Mouse (Mus musculus) adrenal gland, postnatal 4 days (tissue): Measurements from ENCODE around the gene Ppp1r14b. TPM values are rescaled to one million over a fixed set of nuclear protein-coding genes. Genes with fewer than 3 reads are reported as not detected.

Source experiments
- DNase-seq, 2 experiments: peaks; one replicate each; pipeline ENCODE4 v3.0.0; 2021 to 2022; ENCODE audit warnings: low spot score in 2 of 2, mixed read lengths in 2 of 2
- long read RNA-seq, 2 experiments: library from polyadenylated mRNA; stranded (forward); transcript quantifications; one replicate each; pipeline ENCODE4 v2.0.0; 2021
- total RNA-seq, 2 experiments: library from RNA; stranded (reverse); gene quantifications; 2 replicates each; pipeline ENCODE4 v1.2.3; 2021

The Ppp1r14b gene
- total RNA-seq: 100 to 1,000 TPM; 292 to 312 TPM
- long read RNA-seq, experiment 1, transcript Ppp1r14b-201 (4 exons, 999 nt): major isoform, 68 of 90 reads
- long read RNA-seq, experiment 1, transcript Ppp1r14b-203 (4 exons, 605 nt): minor isoform, 7 of 90 reads
- long read RNA-seq, experiment 1, partial matches to known transcripts: 10 of 90 reads
- long read RNA-seq, experiment 1, other reads (novel, unspliced or antisense): 3 of 90 reads
- long read RNA-seq, experiment 2, transcript Ppp1r14b-202 (3 exons, 552 nt): minor isoform, 5 of 161 reads
- long read RNA-seq, experiment 2, transcript Ppp1r14b-203 (4 exons, 605 nt): minor isoform, 7 of 161 reads
- long read RNA-seq, experiment 2, transcript Ppp1r14b-201 (4 exons, 999 nt): major isoform, 144 of 161 reads
- long read RNA-seq, experiment 2, partial matches to known transcripts: 0 of 161 reads
- long read RNA-seq, experiment 2, other reads (novel, unspliced or antisense): 5 of 161 reads

DNA sequence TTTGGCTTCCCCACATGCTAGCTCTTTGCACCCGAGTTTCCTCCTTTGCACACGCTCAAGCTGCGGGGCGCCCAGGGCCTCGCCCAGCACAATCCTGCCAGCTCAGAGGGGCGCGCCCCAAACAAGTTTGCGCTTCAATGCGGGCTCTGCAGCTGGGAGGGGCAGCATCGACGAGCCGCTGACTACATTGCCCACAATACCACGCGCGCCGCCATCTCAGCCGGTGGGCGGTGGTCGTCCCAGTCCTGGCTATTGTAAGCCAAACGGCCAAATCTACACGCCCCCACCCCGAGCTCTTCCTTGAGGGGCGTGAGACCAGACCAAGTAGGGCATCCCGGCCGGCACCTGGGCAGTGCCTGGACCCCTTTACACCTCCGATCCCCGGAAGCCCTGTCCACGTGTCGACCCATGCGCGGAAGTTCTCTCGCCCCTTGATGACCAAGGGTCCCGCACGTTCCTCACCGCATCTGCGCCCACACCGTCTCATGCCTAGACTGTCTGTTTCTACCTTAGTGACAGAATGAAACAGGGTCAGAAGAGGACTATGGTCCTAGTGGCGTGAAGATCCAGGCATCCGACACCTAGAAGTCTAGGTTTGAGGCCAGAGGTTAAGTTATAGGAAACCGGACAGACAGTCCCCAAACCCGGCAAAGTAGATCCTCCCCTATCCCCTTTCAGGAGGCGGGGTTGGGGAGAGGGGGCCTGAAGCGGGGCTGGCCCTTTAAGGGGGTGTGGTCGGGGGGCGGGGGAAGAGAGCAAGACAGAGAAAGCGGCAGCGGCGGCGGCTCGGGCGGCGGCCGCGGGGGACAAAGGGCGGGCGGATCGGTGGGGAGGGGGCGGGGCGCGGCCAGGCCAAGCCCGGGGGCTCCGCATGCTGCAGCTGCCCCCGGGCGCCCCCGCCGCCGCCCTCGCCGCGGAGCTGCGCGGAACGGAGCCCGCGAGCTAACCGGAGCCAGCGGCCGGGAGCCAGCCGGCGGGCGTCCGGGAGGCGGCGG is at the start of gene Ppp1r14b:
TSS of gene Ppp1r14b (plus strand) at position 758 of the 995 bp plus-strand sequence.
- peak in 1 of 2 experiments; percentile 70 for DNase-seq

- DNase-seq: no peak
Observed at GRCm38 (mm10) chr19:6925307-6925573, 49.5 kb upstream of the Ppp1r14b start, which contains the start of gene Catsperz. Gene Catsperz (minus strand): TSS chr19:6925380.

GRCm38 (mm10) chr19:6925611-6926329 is 49.0 kb upstream of the Ppp1r14b start:
- no peak for DNase-seq

DNA sequence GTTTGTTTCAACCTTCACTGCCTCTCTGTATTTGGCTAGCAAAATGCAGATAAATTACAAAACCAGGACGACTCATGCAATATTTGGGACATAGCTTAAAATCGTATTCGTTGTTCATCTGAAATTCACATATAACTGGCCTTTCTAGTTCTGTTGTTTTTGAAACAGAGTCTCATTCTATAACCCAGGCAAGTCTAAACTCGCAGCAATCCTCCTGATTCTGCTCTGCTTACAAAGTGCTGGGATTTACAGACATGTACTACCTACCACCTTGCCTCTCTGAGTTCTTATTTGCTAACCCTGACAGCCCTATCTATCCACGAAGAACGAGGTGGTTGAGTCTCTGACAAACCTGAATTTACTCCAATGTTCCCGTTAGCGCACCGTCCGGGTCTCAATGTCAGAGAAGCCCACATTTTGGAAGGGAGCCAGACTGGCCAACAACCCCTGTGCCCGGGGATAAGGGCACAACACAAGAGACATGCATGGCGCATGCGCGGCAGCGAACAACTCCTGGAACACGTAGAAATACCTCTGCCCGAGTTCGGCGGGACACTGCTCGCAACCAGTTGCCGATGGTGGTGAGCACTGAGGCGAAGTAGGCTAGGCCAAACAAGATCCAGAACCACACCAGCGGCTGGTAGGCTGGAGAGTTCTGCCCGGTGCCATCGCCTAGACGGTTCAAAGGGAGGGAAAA is 48.1 kb upstream of the Ppp1r14b start:
- DNase-seq: no peak

DNA sequence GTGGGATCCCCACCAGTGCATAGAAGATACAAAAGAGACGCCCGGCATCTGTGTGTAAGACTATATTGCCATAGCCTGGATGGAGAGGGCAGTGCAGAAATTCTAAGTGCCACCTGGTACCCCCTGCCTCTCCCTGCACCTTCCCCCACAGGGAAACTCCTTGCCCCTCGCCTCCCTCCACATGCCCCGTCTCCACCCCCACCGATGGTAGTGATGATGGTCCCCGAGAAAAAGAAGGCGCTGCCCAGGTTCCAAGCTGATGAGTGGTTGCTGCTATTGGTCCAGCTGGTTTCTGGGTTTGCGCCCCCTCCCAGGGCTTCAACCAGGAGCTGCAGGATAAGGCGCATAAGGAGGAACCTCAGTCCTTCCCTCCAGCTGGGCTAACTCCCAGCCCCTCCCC is 46.7 kb upstream of the Ppp1r14b start:
- no peak for DNase-seq

GRCm38 (mm10) chr19:6931002-6931401 is 43.8 kb upstream of the Ppp1r14b start:
- DNase-seq: no peak

- DNase-seq: no peak
Observed at GRCm38 (mm10) chr19:6932018-6932417, 42.8 kb upstream of the Ppp1r14b start.

GRCm38 (mm10) chr19:6933102-6933435 is 41.7 kb upstream of the Ppp1r14b start:
- DNase-seq: no peak

GRCm38 (mm10) chr19:6933436-6934194 is 41.2 kb upstream of the Ppp1r14b start:
- DNase-seq: no peak

- DNase-seq: no peak
Observed at GRCm38 (mm10) chr19:6934195-6934977, 40.4 kb upstream of the Ppp1r14b start, which contains the start of gene Kcnk4. Gene Kcnk4 (minus strand): TSS chr19:6934515.

GRCm38 (mm10) chr19:6936299-6936698 is 38.5 kb upstream of the Ppp1r14b start:
- no peak for DNase-seq

- no peak for DNase-seq
Observed at GRCm38 (mm10) chr19:6937541-6938465, 37.0 kb upstream of the Ppp1r14b start.

DNA sequence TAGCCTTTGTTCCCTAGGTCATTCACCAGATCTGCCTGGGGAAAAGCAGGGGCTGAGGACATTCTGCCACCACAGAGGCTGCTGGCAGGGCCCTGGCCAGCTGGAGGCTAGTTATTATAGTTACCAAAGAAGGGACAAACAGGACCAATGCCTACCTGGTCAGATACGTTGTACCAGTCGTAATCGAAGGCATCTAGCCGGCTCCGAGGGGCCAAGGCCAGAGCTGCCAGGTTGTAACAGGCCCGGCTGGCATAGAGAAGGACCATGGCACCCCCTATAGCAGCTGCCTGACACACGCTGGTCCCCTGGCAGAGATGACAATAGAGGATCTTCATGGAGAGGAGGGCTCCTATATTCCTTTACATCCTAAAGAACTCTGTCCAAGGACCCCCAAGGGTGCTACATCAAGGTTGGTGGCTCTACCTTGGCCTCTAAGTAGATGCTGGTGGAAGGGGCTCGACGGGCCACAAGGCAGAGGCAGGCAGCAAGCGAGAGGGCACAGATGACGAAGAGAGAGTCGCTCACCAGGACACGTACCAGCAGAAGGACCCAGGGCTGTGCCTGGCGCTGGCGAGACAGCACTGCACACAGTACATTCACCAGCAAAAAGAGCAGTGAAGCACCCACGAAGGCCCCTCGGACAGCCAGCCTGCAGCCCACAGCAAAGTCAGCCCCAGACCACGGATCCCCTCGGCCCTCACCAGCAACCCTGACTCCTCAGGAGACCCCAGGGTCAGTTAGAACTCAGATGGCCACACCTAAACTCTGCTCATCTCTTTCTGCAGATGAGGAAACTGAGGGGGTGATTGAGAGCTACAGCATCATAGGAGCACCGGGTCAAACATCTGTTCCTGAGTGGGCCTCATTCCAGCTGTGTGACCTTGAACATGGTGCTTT is 35.4 kb upstream of the Ppp1r14b start:
- no peak for DNase-seq

DNA sequence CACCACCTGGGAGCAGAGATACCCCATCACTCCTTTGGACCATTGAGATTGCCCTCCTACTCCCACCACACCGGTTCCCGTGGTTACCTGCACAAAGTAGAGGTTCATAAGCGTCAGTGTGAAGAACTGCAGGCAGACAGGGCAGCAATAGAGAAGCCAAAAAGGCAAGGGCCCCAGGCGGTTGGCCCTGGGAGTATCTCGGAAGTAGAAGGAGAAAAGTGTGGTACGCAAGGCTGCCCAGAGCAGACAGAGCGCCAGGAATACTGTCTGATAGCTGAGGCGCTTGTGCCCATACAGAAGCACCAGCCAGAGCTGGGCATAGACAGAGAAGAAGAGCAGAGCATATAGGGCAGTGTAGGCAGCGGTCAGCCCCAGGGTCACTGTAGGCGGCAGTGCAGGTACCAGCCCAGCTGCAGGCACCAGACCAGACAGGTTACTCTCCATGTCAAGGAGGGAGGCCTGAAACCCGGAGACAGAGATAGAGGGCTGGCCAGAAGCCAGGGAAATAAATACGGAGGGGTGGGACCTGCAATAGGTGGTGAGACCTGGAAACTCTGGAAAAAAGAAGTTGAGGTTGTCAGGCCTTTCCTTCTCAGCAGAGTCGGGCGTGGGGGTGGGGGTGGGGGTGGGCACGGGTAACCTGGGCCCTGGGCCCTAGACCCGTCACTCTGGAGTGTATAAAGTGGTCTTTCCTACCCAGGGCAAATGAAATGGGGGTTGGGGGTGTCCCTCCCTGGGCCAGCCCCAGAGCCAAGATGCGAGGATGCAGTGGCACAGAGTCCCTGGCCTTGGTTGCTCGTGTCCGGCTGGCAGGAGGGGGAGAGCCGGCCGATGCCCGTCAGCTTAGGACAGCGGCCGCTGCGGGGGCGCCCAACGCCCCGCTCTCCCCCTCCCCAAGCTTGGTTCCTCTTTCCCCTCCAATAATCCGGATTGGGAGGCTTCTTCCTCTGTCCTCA is 34.1 kb upstream of the Ppp1r14b start:
- no peak for DNase-seq

DNA sequence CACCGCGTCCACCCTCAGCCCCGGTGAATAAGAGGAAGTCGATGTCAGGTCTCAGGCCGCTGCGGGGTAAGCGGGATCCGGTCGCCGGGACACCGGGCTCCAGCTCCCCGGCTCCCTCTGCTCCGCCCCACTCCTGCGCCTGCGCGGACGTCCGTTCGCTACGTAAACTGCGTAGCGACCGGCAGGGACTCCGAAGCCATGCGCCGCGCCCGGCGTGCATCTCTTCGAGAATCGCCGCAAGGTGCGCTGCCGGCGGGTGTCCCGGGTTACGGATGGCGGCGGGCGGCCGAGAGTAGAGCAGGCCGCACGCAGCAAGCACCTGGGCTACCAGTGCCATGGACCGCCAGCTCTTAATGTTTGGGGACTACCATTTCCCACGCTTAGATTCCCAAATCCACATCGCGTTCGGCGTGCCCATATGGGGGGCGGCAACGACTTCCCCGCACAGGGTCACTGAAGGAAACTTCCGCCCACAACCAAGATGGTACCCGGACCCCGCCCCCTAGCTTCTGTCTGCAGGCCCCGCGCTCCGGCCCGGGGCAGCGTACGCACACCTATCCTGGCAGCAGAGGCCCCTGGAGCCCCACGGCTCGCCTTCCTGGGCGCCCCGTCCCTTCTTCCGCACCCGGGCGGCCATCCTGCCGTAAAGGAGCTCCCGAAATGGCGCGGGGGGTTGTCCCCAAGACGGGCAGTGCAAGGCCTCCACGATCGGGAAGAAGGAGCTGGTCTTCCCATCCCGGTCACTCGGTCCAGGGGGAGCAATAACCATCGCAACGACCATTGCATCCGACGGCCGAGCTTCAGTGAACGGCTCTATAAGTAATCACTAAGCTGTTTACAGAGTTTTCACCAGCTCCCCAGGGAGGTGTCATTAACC is 33.2 kb upstream of the Ppp1r14b start, which contains the start of gene Bad:
TSS of gene Bad (plus strand) at position 490 of the 877 bp plus-strand sequence.
- peak; percentile 89 to 96 for DNase-seq
